Mouse (Mus musculus): ENCODE measurements around the gene Oxtr.

Gene Oxtr

DNA sequence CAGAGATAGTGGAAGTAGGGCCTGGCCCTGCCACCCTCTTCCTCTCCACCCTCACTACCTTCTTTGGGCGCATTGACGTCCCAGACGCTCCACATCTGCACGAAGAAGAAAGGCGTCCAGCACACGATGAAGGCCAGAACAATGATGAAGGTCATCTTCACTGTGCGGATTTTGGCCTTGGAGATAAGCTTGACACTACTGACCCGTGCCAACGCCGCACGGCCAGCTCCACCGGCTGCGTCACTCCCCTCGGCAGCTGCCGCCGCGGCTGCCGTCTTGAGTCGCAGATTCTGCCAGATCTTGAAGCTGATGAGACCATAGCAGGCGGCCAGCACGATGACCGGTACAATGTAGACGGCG is 942 bp downstream of the Oxtr start:
- no peak for DNase-seq (ENCODE audit: low spot score)

DNA sequence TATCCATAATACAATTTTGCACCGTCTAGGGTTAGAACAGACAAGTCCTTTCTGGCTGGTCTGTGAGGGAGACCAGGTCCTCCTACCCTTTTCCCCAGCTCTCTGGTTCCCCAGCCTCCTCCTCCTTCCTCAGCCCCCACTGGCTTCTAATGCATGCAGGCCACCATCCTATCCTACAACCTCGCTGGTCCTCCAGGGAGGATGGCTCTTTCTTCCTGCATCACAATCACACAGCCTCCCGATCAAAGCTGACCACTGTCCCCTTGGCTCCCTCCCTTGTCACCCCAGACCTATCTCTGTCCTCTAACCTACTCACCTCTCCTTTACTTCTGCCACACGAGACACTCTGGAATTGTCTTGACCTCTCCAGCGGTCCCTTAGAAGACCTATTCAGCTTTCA is 1.8 kb downstream of the Oxtr start:
- DNase-seq (ENCODE audit: low spot score), result no peak

DNA sequence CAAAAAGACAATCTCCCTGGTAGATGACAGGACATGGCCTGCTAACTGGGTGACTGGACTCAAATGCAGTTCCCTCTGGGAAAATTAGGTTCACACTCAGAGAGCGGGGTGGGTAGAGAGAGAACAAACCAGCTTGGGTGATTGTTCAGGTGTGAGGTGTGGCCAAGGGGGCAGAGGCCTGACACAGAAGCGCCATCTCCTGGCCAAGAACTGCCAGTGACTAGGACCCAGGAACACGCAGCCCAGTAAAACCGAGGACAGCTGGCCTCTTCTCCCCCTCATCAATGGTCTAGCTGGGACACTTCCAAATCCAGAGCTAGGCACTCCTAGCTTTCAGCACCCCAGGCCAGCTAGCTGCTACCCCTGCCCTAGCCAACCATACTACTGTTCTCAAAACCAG is 5.4 kb downstream of the Oxtr start:
- no peak for DNase-seq (ENCODE audit: low spot score)

DNA sequence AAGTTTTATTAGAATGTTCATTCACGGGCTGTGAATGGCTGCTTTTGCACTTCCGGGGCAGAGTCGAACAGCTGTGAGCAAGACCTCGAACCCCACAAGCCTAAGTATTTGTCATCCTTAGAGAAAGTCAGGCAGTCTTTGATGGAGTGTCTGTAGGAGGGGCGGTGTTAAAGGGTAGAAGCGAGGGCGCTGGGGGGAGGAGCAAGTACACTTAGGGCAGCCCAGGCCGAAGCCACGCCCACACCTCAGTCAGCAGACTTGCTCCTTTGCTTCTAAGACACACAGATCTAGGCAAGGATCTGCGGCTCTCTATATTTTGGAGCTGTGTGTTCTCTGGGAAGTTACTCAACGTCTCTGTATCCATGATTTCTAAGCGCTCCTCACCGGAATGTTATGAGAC is 9.9 kb downstream of the Oxtr start:
- no peak for DNase-seq (ENCODE audit: low spot score)

DNA sequence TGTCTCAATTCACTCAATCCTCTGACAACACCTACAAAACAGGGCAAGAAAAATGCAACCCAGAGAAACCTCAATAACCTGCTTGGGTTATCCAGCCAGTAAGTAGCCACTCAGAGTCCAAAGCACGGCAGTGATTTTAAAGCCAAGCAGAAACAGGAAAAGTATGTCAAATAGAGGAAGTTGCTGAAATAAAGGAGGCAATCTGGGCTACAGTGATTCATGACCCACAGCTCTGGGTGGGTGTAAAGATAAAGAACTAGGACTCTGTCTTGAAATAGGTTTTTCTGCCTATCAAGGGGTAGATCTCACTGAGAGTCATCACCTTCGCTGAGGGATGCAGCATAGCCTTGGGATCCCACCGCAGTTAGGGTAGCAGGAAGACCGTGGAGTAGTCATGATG is 18.1 kb downstream of the Oxtr start:
- no peak for DNase-seq (ENCODE audit: low spot score)

DNA sequence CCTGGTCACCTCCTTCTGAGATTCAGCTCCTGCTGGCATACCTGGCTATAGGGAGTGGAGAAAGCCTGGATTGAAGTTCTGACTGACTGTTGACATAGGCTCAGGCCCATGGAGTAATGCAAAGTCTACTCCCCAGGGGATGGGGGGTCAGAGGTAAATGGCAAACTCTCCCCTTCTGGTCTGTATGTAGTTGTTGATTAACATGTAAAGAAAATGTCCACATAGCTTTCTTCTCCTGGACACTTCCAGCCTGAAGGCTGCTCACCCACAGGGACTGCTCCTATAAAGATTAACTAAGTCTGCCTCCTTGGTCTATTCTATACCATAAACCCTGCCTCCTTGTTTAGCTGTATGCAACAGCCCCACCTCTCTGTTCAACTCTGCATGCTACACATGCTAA is 23.7 kb downstream of the Oxtr start:
- DNase-seq (ENCODE audit: low spot score), result no peak

DNA sequence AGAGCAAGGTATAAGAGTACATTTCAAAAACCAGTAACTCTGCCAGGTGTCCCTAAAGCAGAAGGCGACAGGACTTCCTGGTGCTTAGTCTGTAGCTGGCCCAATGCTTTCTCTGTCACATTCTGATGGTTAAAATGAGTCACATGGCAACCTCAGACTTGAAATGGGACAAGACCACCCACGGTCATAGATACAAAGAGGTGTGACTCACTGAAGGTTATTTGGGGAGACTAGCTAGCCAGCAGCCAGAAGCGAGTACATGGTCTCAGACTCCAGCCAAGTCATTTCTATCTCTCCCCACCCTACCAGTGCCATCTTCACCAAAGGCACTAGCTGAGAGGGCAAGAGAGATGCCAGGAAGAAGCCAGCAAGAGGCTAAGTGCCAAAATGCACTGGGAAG is 24.3 kb downstream of the Oxtr start:
- DNase-seq (ENCODE audit: low spot score), result no peak

DNA sequence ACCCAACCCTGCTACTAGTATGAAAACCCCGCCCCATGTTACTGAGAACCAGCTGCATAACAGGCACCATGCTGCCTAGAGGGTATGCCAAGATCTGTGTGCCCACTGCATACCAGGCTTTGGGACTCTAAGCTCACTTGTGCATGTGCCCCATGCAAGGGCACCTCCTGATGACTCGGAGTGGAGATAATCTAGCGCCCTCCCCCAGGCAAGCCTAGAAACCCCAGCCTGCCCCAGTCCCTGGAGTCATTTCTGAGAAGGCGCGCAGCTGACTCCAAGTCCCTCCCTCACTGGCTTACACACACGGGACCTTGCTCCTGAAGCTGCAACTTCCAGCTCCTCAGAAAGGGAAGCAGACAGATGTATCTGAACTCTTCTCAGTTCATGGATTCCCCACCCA is 26.4 kb downstream of the Oxtr start:
- DNase-seq (ENCODE audit: low spot score), result no peak

DNA sequence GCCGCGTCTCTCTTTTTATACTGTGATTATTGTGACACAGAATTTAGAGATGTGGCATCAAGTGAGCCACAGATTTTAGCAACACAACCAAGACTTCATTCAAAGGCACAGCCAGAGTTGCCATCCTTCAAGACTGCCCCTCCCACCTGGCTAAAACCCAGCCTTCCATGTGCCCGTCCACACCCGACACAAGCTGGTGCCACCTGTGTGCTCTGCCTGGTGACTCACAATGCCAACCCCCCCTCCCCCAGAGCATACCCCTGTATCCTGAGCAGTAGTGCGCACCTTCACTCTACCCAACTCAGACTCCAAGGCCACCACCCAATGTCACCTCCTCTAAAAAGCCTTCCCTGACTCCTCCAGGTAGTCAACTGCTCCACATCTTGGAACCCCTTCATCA is 28.3 kb downstream of the Oxtr start:
- DNase-seq (ENCODE audit: low spot score), result no peak

DNA sequence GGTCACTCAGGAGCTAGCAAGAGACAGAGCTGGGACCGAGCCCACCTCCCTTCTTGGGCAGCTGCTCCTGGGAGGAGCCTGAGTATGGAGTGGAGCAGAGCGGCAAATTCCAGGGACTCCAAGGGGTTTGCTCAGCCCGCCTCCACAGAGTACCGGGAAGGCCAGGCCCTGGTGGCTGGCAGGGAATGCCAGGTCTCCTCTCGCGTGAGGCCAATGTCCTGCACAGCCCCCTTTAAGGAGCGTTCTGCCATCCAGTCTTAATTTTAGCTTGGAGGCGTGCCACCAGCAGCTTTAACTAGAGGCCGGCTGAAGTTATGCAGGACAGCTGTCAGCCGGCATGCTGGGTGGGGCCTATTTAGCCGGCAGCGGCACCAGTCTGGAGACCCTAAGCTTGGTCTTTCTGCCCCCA is 30.4 kb downstream of the Oxtr start, which contains the start of gene Cav3:
TSS of gene Cav3 (plus strand) at position 165 of the 409 bp plus-strand sequence.
- no peak for DNase-seq (ENCODE audit: low spot score)

DNA sequence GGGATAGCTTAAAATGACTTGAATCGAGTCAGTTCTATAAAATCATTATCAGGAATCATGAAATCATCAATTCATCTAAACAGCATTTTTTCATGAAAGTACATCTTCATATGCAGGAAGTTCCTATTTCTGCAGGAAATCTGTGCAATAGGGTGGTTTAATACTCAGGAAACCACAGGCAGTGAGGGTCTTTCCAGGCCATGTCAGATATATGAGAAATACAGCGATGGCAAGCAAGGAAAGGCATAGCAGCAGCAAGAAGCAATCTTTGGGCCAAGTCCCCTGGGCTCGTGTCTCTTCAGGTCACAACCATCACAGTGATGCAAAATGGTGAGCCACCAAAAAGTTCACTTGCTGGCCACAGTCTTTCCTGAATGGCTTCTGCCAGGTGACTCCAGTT is 44.1 kb downstream of the Oxtr start:
- no peak for DNase-seq (ENCODE audit: low spot score)

DNA sequence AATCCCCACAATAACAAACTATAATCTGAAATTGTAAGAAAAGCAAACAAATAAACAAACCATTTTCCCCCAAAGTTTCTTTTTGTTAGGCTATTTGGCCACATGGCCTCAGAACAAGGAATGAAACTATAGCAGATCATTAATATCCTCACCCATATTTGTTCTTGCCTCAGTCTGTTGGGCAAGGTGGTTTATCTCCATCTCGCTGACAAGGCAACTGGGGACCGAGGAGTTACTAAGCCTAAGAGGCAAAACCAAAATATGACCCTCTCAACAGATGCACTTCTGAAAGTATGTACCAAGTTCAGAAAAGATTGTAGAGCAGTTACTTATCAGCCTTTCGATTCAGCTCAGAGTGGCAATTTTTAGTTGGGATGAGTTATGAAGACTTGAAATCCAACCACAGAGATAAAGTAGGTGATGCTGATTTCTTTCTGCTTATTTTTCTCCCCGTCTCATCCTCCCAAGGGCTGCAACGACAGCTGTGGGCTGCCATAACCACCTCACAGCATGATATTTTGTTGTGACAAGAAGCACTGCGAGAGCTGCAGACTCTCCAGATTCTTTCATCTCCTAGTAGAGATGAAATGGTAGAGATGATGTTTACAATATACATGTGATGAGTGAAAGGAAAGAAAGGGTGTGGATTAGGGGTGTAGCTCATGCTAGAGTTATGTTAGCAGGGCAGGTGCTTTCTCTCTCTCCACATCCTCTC is 63.6 kb downstream of the Oxtr start:
- DNase-seq (ENCODE audit: low spot score), result no peak

DNA sequence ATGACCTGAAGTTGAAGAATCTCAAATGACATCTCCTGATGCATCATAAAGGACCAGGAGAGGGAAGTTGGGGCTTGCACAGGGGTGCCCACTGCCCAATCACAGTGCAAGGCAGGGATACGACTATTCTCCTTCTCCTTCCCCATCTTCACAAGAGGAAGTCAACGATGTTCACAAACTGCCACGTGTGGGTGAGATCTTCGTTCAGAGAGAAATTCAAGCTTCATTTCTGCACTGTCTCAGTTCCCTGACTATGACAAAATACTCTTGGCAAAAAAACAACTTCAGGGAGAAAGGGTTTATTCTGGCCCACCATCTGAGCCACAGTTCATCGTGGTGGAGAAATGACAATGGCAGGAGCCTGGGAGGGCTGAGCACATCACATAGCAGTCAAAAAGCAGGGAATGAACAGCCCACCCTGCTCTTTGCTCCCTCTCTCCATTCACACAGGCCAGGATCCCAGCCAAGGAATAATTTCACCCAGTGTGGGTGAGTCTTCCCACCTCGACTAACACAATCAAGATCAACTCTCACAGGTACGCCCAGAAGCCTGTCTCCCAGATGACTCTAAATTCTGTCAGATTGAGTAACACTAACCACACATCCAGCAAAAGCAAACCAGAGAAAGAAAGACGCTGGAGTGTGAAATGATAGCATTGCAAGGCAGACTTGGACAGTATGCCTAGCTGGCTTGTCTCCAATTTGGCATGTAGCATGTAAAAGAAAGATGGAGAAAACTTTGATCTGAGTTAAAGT is 65.8 kb downstream of the Oxtr start:
- DNase-seq (ENCODE audit: low spot score), result no peak
